Mouse (Mus musculus): ENCODE data around the gene Ifi214.
"Not testable (repeated sequence)": the region's sequence is repeated elsewhere in the genome, so short reads cannot be mapped to it uniquely, and the experiment has no call there.

Gene Ifi214

GRCm38 (mm10) chr1:173535791-173536190 lies at the start of gene Ifi214:
Ifi214 (minus strand) TSS chr1:173535957.
- DNase-seq (ENCODE audit: low spot score in 2 of 2) = not testable (repeated sequence)

- DNase-seq (ENCODE audit: low spot score in 2 of 2) = no peak
Observed at GRCm38 (mm10) chr1:173579921-173580585, 44.3 kb upstream of the Ifi214 start.

- no peak for DNase-seq (ENCODE audit: low spot score in 2 of 2)
Observed at GRCm38 (mm10) chr1:173579079-173579478, 43.3 kb upstream of the Ifi214 start.

- not testable (repeated sequence) for DNase-seq (ENCODE audit: low spot score in 2 of 2)
Observed at GRCm38 (mm10) chr1:173550491-173551050, 14.8 kb upstream of the Ifi214 start.

GRCm38 (mm10) chr1:173548798-173549197 lies 13.0 kb upstream of the Ifi214 start:
- not testable (repeated sequence) for DNase-seq (ENCODE audit: low spot score in 2 of 2)

- no peak for DNase-seq (ENCODE audit: low spot score in 2 of 2)
Observed at GRCm38 (mm10) chr1:173521452-173521851, 14.3 kb downstream of the Ifi214 start.

- not testable (repeated sequence) for DNase-seq (ENCODE audit: low spot score in 2 of 2)
Observed at GRCm38 (mm10) chr1:173510595-173510994, 25.2 kb downstream of the Ifi214 start.

GRCm38 (mm10) chr1:173491483-173491882 lies 44.3 kb downstream of the Ifi214 start:
- DNase-seq (ENCODE audit: low spot score in 2 of 2) = not testable (repeated sequence)

- not testable (repeated sequence) for DNase-seq (ENCODE audit: low spot score in 2 of 2)
Observed at GRCm38 (mm10) chr1:173490812-173491480, 44.8 kb downstream of the Ifi214 start, which contains the start of gene Ifi206. Ifi206 (minus strand) TSS chr1:173491041.

GRCm38 (mm10) chr1:173481182-173481574 lies 54.6 kb downstream of the Ifi214 start:
- not testable (repeated sequence) for DNase-seq (ENCODE audit: low spot score in 2 of 2)

- DNase-seq (ENCODE audit: low spot score in 2 of 2) = not testable (repeated sequence)
Observed at GRCm38 (mm10) chr1:173480399-173481181, 55.2 kb downstream of the Ifi214 start.
